Mouse (Mus musculus) bone marrow macrophage, adult 2 months (primary cell): Measurements from ENCODE around the gene Impdh1. TPM values are rescaled to one million over a fixed set of nuclear protein-coding genes. Genes with fewer than 3 reads are reported as not detected.
A peak's percentile ranks its signal among the peaks of the same experiment; 100 is the strongest.

Experiments used
- H3K27ac ChIP-seq: 2 replicates; pipeline ENCODE4 v1.5.1; 2012; ENCODE audit warnings: low read depth, low read length; ENCODE audit not compliant: insufficient read depth
- H3K4me1 ChIP-seq: 2 replicates; pipeline ENCODE4 v1.6.1; 2012; ENCODE audit warnings: low read length; ENCODE audit not compliant: control insufficient read depth, insufficient read depth
- H3K4me3 ChIP-seq: 2 replicates; pipeline ENCODE4 v1.5.1; 2012; ENCODE audit warnings: mild to moderate bottlenecking, low read length, moderate library complexity; ENCODE audit not compliant: insufficient read depth
- CTCF ChIP-seq: IDR thresholded peaks from 2 replicates; pipeline ENCODE4 v1.5.1; 2012; ENCODE audit warnings: low read depth, mild to moderate bottlenecking, low read length, moderate library complexity
- POLR2A ChIP-seq: IDR thresholded peaks from 2 replicates; pipeline ENCODE4 v1.6.1; 2012; ENCODE audit warnings: mild to moderate bottlenecking, low read depth, low read length, borderline replicate concordance
- polyA plus RNA-seq: library from polyadenylated mRNA; stranded (reverse); fragments of >200 nt; gene quantifications from 2 replicates; pipeline ENCODE4 v1.2.4, GENCODE M21; 2012; ENCODE audit not compliant: missing spikeins, insufficient read depth, insufficient read length

The Impdh1 gene
- polyA plus RNA-seq, 1 experiment = 35.0 TPM

GRCm38 (mm10) chr6:29214245-29214644, 1.9 kb downstream of the Impdh1 start:
- no peak overlapping the region for H3K4me3 ChIP-seq
- TF ChIP-seq CTCF (no peak), POLR2A (no peak)
- no peak overlapping the region for H3K27ac ChIP-seq
- peaks cover 36% of the 10 kb centered on the region for H3K4me1 ChIP-seq

GRCm38 (mm10) chr6:29213436-29213835, 2.7 kb downstream of the Impdh1 start:
- H3K4me3 ChIP-seq = no peak overlapping the region
- TF ChIP-seq CTCF (no peak), POLR2A (no peak)
- H3K27ac ChIP-seq = no peak overlapping the region
- H3K4me1 ChIP-seq = peaks cover 36% of the 10 kb centered on the region

GRCm38 (mm10) chr6:29211806-29212492, 4.2 kb downstream of the Impdh1 start:
- Histone ChIP-seq H3K27ac (peak overlapping the region; percentile 25), H3K4me3 (peak overlapping the region; percentile 70), H3K4me1 (peaks cover 27% of the 10 kb centered on the region)
- TF ChIP-seq CTCF (no peak), POLR2A (no peak)

- Histone ChIP-seq H3K4me3 (peak overlapping the region; percentile 70), H3K4me1 (peaks cover 27% of the 10 kb centered on the region), H3K27ac (no peak overlapping the region)
- TF ChIP-seq CTCF (no peak; the same call in 1 of the 2 replicates), POLR2A (no peak)
Observed at GRCm38 (mm10) chr6:29211146-29211545, 5.0 kb downstream of the Impdh1 start.

- no peak overlapping the region for H3K27ac ChIP-seq
- TF ChIP-seq CTCF = no peak
- no peak for TF ChIP-seq POLR2A
- no peak overlapping the region for H3K4me3 ChIP-seq
- H3K4me1 ChIP-seq = peaks cover 26% of the 10 kb centered on the region
Observed at GRCm38 (mm10) chr6:29210231-29210936, 5.8 kb downstream of the Impdh1 start.

GRCm38 (mm10) chr6:29208178-29208577, 8.0 kb downstream of the Impdh1 start:
- Histone ChIP-seq H3K4me1 (peaks cover 16% of the 10 kb centered on the region), H3K4me3 (no peak overlapping the region)
- no peak for TF ChIP-seq POLR2A
- no peak for TF ChIP-seq CTCF

GRCm38 (mm10) chr6:29207017-29207416, 9.1 kb downstream of the Impdh1 start:
- Histone ChIP-seq H3K4me3 (no peak overlapping the region), H3K27ac (no peak overlapping the region), H3K4me1 (peaks cover 13% of the 10 kb centered on the region)
- TF ChIP-seq POLR2A (no peak), CTCF (no peak)

More at GRCm38 (mm10) chr6:29208178-29208577, 8.0 kb downstream of the Impdh1 start:
- no peak overlapping the region for H3K27ac ChIP-seq

GRCm38 (mm10) chr6:29206006-29206405, 10.2 kb downstream of the Impdh1 start:
- Histone ChIP-seq H3K27ac (no peak overlapping the region), H3K4me1 (peaks cover 9% of the 10 kb centered on the region), H3K4me3 (no peak overlapping the region)
- no peak for TF ChIP-seq POLR2A
- no peak for TF ChIP-seq CTCF

- Histone ChIP-seq H3K4me3 (no peak overlapping the region), H3K27ac (no peak overlapping the region), H3K4me1 (peaks cover 7% of the 10 kb centered on the region)
- peak; percentile 94 for TF ChIP-seq CTCF
- TF ChIP-seq POLR2A = no peak
Observed at GRCm38 (mm10) chr6:29204932-29205614, 11.1 kb downstream of the Impdh1 start.
